Mouse (Mus musculus) mammary gland, adult 2 months (tissue): ENCODE measurements around the gene Aacs. TPM values are rescaled to one million over a fixed set of nuclear protein-coding genes. Genes with fewer than 3 reads are reported as not detected.

Experiments used
- polyA plus RNA-seq: library from polyadenylated mRNA; depleted of rRNA; stranded (reverse); fragments of >200 nt; gene quantifications from 2 replicates; pipeline ENCODE4 v1.2.3, GENCODE M21; 2012; ENCODE audit warnings: low replicate concordance; rRNA removed

Aacs gene
- 276 and 331 TPM in 2 replicates for polyA plus RNA-seq

GRCm38 (mm10) chr5:125475601-125476285 lies at the start of gene Aacs:
Aacs (plus strand) TSS chr5:125475814.

GRCm38 (mm10) chr5:125433793-125434337 lies 41.7 kb upstream of the Aacs start, which contains the start of gene Dhx37:
Dhx37 (minus strand) TSS chr5:125434121.

GRCm38 (mm10) chr5:125441234-125442114 lies 34.1 kb upstream of the Aacs start, which contains the start of gene Bri3bp:
Bri3bp (plus strand) TSS chr5:125441568.

GRCm38 (mm10) chr5:125531634-125532033 lies 56.0 kb downstream of the Aacs start, which contains the start of gene Tmem132b:
Tmem132b (plus strand) TSS chr5:125531774.

Other genes starting within 250 kb of the Aacs start
- gene Scarb1, start 134.7 kb upstream of the Aacs start, polyA plus RNA-seq, result 248 and 298 TPM in 2 replicates
- 0.09 and 0.20 TPM in 2 replicates for gene Gm10382, start 86.5 kb upstream of the Aacs start, polyA plus RNA-seq
- gene Ubc, start 85.6 kb upstream of the Aacs start, polyA plus RNA-seq, result 700 and 727 TPM in 2 replicates
- 16.9 and 25.7 TPM in 2 replicates for gene Dhx37, start 41.7 kb upstream of the Aacs start, polyA plus RNA-seq
- 12.4 and 16.7 TPM in 2 replicates for gene Bri3bp, start 34.2 kb upstream of the Aacs start, polyA plus RNA-seq
- 0.06 and 0.10 TPM in 2 replicates for gene Tmem132b, start 56.0 kb downstream of the Aacs start, polyA plus RNA-seq